Mouse (Mus musculus): Measurements from ENCODE around the gene Cat. TPM values are rescaled to one million over a fixed set of nuclear protein-coding genes. Genes with fewer than 3 reads are reported as not detected.
A peak's percentile ranks its signal among the peaks of the same experiment; 100 is the strongest.

Cat gene
- total and polyA plus RNA-seq, 2 experiments = 1,476 to 1,807 TPM

- H3K9ac ChIP-seq (ENCODE audit: low read depth, low read length) = no peak overlapping the region; the same call in 1 of the 2 replicates
- H3K27me3 ChIP-seq (ENCODE audit: control insufficient read depth, insufficient read depth, low read length) = no peaks in the 10 kb centered on the region
- no peaks in the 10 kb centered on the region for H3K36me3 ChIP-seq (ENCODE audit: control insufficient read depth, insufficient read depth, low read length)
- 20% methylated on average over 1 of the region's 1 CpGs for WGBS
- no peak overlapping the region for H3K4me3 ChIP-seq (ENCODE audit: insufficient read depth, low read depth, low read length)
- peaks cover 14% of the 10 kb centered on the region for H3K4me1 ChIP-seq (ENCODE audit: control insufficient read depth, insufficient read depth, low read length)
- H3K27ac ChIP-seq (replicated peaks; ENCODE audit: insufficient read depth, low read depth, low read length) = peak overlapping the region; percentile 100
- TF ChIP-seq POLR2A (IDR thresholded peaks at IDR 0.05; ENCODE audit: extremely low read depth, insufficient read depth, low read length) (no peak), CTCF (IDR thresholded peaks at IDR 0.05; ENCODE audit: low read depth, low read length) (no peak)
- no peaks in the 10 kb centered on the region for H3K79me2 ChIP-seq (ENCODE audit: control insufficient read depth, insufficient read depth, low read length)
- DNase-seq (ENCODE audit: extremely low read depth, low read depth, low spot score) = peak; percentile 97
Observed at GRCm38 (mm10) chr2:103511631-103512030, 26.7 kb upstream of the Cat start.

GRCm38 (mm10) chr2:103511042-103511441 lies 26.1 kb upstream of the Cat start:
- H3K27ac ChIP-seq (replicated peaks; ENCODE audit: insufficient read depth, low read depth, low read length) = peak overlapping the region; percentile 78

GRCm38 (mm10) chr2:103507651-103508050 lies 22.7 kb upstream of the Cat start:
- TF ChIP-seq CTCF (IDR thresholded peaks at IDR 0.05; ENCODE audit: low read depth, low read length) (no peak), POLR2A (IDR thresholded peaks at IDR 0.05; ENCODE audit: extremely low read depth, insufficient read depth, low read length) (no peak)
- Histone ChIP-seq H3K27me3 (ENCODE audit: control insufficient read depth, insufficient read depth, low read length) (no peaks in the 10 kb centered on the region), H3K79me2 (ENCODE audit: control insufficient read depth, insufficient read depth, low read length) (no peaks in the 10 kb centered on the region), H3K36me3 (ENCODE audit: control insufficient read depth, insufficient read depth, low read length) (no peaks in the 10 kb centered on the region), H3K4me3 (ENCODE audit: insufficient read depth, low read depth, low read length) (no peak overlapping the region), H3K4me1 (ENCODE audit: control insufficient read depth, insufficient read depth, low read length) (peaks cover 5% of the 10 kb centered on the region; the same call in 1 of the 2 replicates), H3K27ac (replicated peaks; ENCODE audit: insufficient read depth, low read depth, low read length) (no peak overlapping the region), H3K9ac (ENCODE audit: low read depth, low read length) (no peak overlapping the region)
- WGBS = 89% methylated on average over 1 of the region's 1 CpGs
- no peak for DNase-seq (ENCODE audit: extremely low read depth, low read depth, low spot score)

More at GRCm38 (mm10) chr2:103511042-103511441, 26.1 kb upstream of the Cat start:
- H3K79me2 ChIP-seq (ENCODE audit: control insufficient read depth, insufficient read depth, low read length) = no peaks in the 10 kb centered on the region
- H3K4me3 ChIP-seq (ENCODE audit: insufficient read depth, low read depth, low read length) = no peak overlapping the region
- DNase-seq (ENCODE audit: extremely low read depth, low read depth, low spot score) = peak; percentile 84
- no peaks in the 10 kb centered on the region for H3K27me3 ChIP-seq (ENCODE audit: control insufficient read depth, insufficient read depth, low read length)
- 19% methylated on average over 1 of the region's 1 CpGs for WGBS
- H3K4me1 ChIP-seq (ENCODE audit: control insufficient read depth, insufficient read depth, low read length) = peaks cover 14% of the 10 kb centered on the region
- no peak overlapping the region for H3K9ac ChIP-seq (ENCODE audit: low read depth, low read length)
- H3K36me3 ChIP-seq (ENCODE audit: control insufficient read depth, insufficient read depth, low read length) = no peaks in the 10 kb centered on the region
- TF ChIP-seq CTCF (IDR thresholded peaks at IDR 0.05; ENCODE audit: low read depth, low read length) (no peak), POLR2A (IDR thresholded peaks at IDR 0.05; ENCODE audit: extremely low read depth, insufficient read depth, low read length) (no peak)

GRCm38 (mm10) chr2:103505956-103506355 lies 21.0 kb upstream of the Cat start:
- peaks cover 5% of the 10 kb centered on the region; the same call in 1 of the 2 replicates for H3K4me1 ChIP-seq (ENCODE audit: control insufficient read depth, insufficient read depth, low read length)
- DNase-seq (ENCODE audit: extremely low read depth, low read depth, low spot score) = no peak
- H3K9ac ChIP-seq (ENCODE audit: low read depth, low read length) = no peak overlapping the region
- no peaks in the 10 kb centered on the region for H3K27me3 ChIP-seq (ENCODE audit: control insufficient read depth, insufficient read depth, low read length)
- no peak overlapping the region for H3K27ac ChIP-seq (replicated peaks; ENCODE audit: insufficient read depth, low read depth, low read length)
- H3K4me3 ChIP-seq (ENCODE audit: insufficient read depth, low read depth, low read length) = no peak overlapping the region
- 74% methylated on average over 2 of the region's 2 CpGs for WGBS
- TF ChIP-seq POLR2A (IDR thresholded peaks at IDR 0.05; ENCODE audit: extremely low read depth, insufficient read depth, low read length) (no peak), CTCF (IDR thresholded peaks at IDR 0.05; ENCODE audit: low read depth, low read length) (no peak)
- no peaks in the 10 kb centered on the region for H3K36me3 ChIP-seq (ENCODE audit: control insufficient read depth, insufficient read depth, low read length)
- H3K79me2 ChIP-seq (ENCODE audit: control insufficient read depth, insufficient read depth, low read length) = no peaks in the 10 kb centered on the region

GRCm38 (mm10) chr2:103504463-103504862 lies 19.5 kb upstream of the Cat start:
- Histone ChIP-seq H3K4me1 (ENCODE audit: control insufficient read depth, insufficient read depth, low read length) (peaks cover 8% of the 10 kb centered on the region), H3K36me3 (ENCODE audit: control insufficient read depth, insufficient read depth, low read length) (no peaks in the 10 kb centered on the region), H3K4me3 (ENCODE audit: insufficient read depth, low read depth, low read length) (no peak overlapping the region), H3K79me2 (ENCODE audit: control insufficient read depth, insufficient read depth, low read length) (peaks cover 3% of the 10 kb centered on the region; the same call in 1 of the 2 replicates), H3K9ac (ENCODE audit: low read depth, low read length) (no peak overlapping the region), H3K27ac (replicated peaks; ENCODE audit: insufficient read depth, low read depth, low read length) (no peak overlapping the region), H3K27me3 (ENCODE audit: control insufficient read depth, insufficient read depth, low read length) (no peaks in the 10 kb centered on the region)
- 81% methylated on average over 1 of the region's 1 CpGs for WGBS
- TF ChIP-seq POLR2A (IDR thresholded peaks at IDR 0.05; ENCODE audit: extremely low read depth, insufficient read depth, low read length) = no peak
- no peak for TF ChIP-seq CTCF (IDR thresholded peaks at IDR 0.05; ENCODE audit: low read depth, low read length)
- peak; percentile 68 for DNase-seq (ENCODE audit: extremely low read depth, low read depth, low spot score)

- Histone ChIP-seq H3K4me1 (ENCODE audit: control insufficient read depth, insufficient read depth, low read length) (peaks cover 8% of the 10 kb centered on the region), H3K27me3 (ENCODE audit: control insufficient read depth, insufficient read depth, low read length) (no peaks in the 10 kb centered on the region), H3K4me3 (ENCODE audit: insufficient read depth, low read depth, low read length) (no peak overlapping the region), H3K27ac (replicated peaks; ENCODE audit: insufficient read depth, low read depth, low read length) (peak overlapping the region; percentile 74), H3K9ac (ENCODE audit: low read depth, low read length) (no peak overlapping the region), H3K36me3 (ENCODE audit: control insufficient read depth, insufficient read depth, low read length) (no peaks in the 10 kb centered on the region), H3K79me2 (ENCODE audit: control insufficient read depth, insufficient read depth, low read length) (peaks cover 3% of the 10 kb centered on the region; the same call in 1 of the 2 replicates)
- DNase-seq (ENCODE audit: extremely low read depth, low read depth, low spot score) = no peak
- no peak for TF ChIP-seq CTCF (IDR thresholded peaks at IDR 0.05; ENCODE audit: low read depth, low read length)
- no peak for TF ChIP-seq POLR2A (IDR thresholded peaks at IDR 0.05; ENCODE audit: extremely low read depth, insufficient read depth, low read length)
- WGBS = 13% methylated on average over 2 of the region's 2 CpGs
Observed at GRCm38 (mm10) chr2:103500769-103501168, 15.8 kb upstream of the Cat start.
